Mouse (Mus musculus): ENCODE data around the gene Zfp287. TPM values are rescaled to one million over a fixed set of nuclear protein-coding genes. Genes with fewer than 3 reads are reported as not detected.

The Zfp287 gene
- polyA plus RNA-seq, 1 experiment from 2014 or later, result 22.5 TPM

DNA sequence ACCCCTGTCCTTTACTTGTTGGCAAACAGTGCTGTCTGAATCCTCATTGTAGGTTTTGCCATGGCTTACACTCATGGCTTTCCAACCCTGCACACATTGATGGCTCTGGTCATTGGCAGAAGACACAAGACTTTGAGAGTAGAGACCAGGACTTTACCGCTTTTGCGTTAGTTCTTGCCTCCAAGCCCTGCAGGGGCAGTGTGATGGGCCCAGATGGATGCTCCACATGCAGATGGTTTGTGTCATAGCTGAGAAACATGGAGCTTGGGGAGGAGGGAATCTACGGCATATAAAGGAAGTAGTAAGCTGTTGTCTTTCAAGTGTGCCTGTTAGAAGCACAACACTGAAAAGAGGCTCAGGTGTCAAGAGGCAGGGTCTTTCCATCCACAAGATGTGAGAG is 79.6 kb downstream of the Zfp287 start:
- H3K36me3 ChIP-seq (ENCODE audit: control insufficient read depth, insufficient read depth, low read length), result no peaks in the 10 kb centered on the region
- H3K27me3 ChIP-seq (ENCODE audit: control insufficient read depth, insufficient read depth, low read depth, low read length), result no peaks in the 10 kb centered on the region
- no peak overlapping the region for H3K4me3 ChIP-seq (ENCODE audit: low read depth, low read length)
- 84% methylated on average over 3 of the region's 3 CpGs for WGBS
- H3K9ac ChIP-seq (ENCODE audit: low read depth, low read length), result no peak overlapping the region
- ATAC-seq, result no peak
- H3K9me3 ChIP-seq (replicated peaks; ENCODE audit: control insufficient read depth, low read length, poor library complexity, severe bottlenecking), result no peaks in the 10 kb centered on the region
- H3K4me2 ChIP-seq (ENCODE audit: low read length), result no peak overlapping the region
- H3K4me1 ChIP-seq (ENCODE audit: control insufficient read depth, insufficient read depth, low read length), result peaks cover 16% of the 10 kb centered on the region
- H3K27ac ChIP-seq (ENCODE audit: low read length), result no peak overlapping the region

- Histone ChIP-seq H3K36me3 (ENCODE audit: control insufficient read depth, insufficient read depth, low read length) (no peaks in the 10 kb centered on the region), H3K4me2 (ENCODE audit: low read length) (no peak overlapping the region), H3K4me3 (ENCODE audit: low read depth, low read length) (no peak overlapping the region), H3K9ac (ENCODE audit: low read depth, low read length) (no peak overlapping the region), H3K9me3 (replicated peaks; ENCODE audit: control insufficient read depth, low read length, poor library complexity, severe bottlenecking) (no peaks in the 10 kb centered on the region), H3K27me3 (ENCODE audit: control insufficient read depth, insufficient read depth, low read depth, low read length) (no peaks in the 10 kb centered on the region), H3K27ac (ENCODE audit: low read length) (no peak overlapping the region), H3K4me1 (ENCODE audit: control insufficient read depth, insufficient read depth, low read length) (peaks cover 21% of the 10 kb centered on the region)
- WGBS, result 92% methylated on average over 3 of the region's 3 CpGs
- ATAC-seq, result no peak
Observed at GRCm38 (mm10) chr11:62651563-62651962, 80.1 kb downstream of the Zfp287 start.

Other genes with a start within 250 kb of the Zfp287 start
- gene Cenpv, start 192.6 kb downstream of the Zfp287 start, polyA plus RNA-seq (2015; fragmentation: Nextera tagmentation; extraction: Ambion mirVana), result 51.2 and 54.4 TPM in 2 replicates
- gene Ubb, start 180.7 kb downstream of the Zfp287 start, polyA plus RNA-seq (2015; fragmentation: Nextera tagmentation; extraction: Ambion mirVana), result 4,809 and 4,815 TPM in 2 replicates
- gene Trpv2, start 157.4 kb downstream of the Zfp287 start, polyA plus RNA-seq (2015; fragmentation: Nextera tagmentation; extraction: Ambion mirVana), result 43.5 and 43.7 TPM in 2 replicates
- 10.0 and 10.2 TPM in 2 replicates for gene Lrrc75a, start 83.4 kb downstream of the Zfp287 start, polyA plus RNA-seq (2015; fragmentation: Nextera tagmentation; extraction: Ambion mirVana)
- 20.4 and 20.6 TPM in 2 replicates for gene Mmgt2, start 83.2 kb downstream of the Zfp287 start, polyA plus RNA-seq (2015; fragmentation: Nextera tagmentation; extraction: Ambion mirVana)
- not detected in 2 replicates for gene Gm10428, start 21.2 kb upstream of the Zfp287 start, polyA plus RNA-seq (2015; fragmentation: Nextera tagmentation; extraction: Ambion mirVana)
- gene Zfp286, start 57.6 kb upstream of the Zfp287 start, polyA plus RNA-seq (2015; fragmentation: Nextera tagmentation; extraction: Ambion mirVana), result 32.5 and 34.1 TPM in 2 replicates
- 6.8 and 8.0 TPM in 2 replicates for gene Trim16, start 88.3 kb upstream of the Zfp287 start, polyA plus RNA-seq (2015; fragmentation: Nextera tagmentation; extraction: Ambion mirVana)
- 0.31 and 0.50 TPM in 2 replicates for gene Fbxw10, start 115.2 kb upstream of the Zfp287 start, polyA plus RNA-seq (2015; fragmentation: Nextera tagmentation; extraction: Ambion mirVana)
- gene Tvp23b, start 147.6 kb upstream of the Zfp287 start, polyA plus RNA-seq (2015; fragmentation: Nextera tagmentation; extraction: Ambion mirVana), result 63.9 and 68.0 TPM in 2 replicates
- gene Cdrt4, start 219.3 kb upstream of the Zfp287 start, polyA plus RNA-seq (2015; fragmentation: Nextera tagmentation; extraction: Ambion mirVana), result not detected in 2 replicates

All from midbrain, embryonic 16.5 days (tissue).